Mouse (Mus musculus): ENCODE results near the gene Ino80. TPM values are rescaled to one million over a fixed set of nuclear protein-coding genes. Genes with fewer than 3 reads are reported as not detected.
A peak's percentile ranks its signal among the peaks of the same experiment; 100 is the strongest.

Ino80 gene
- polyA plus RNA-seq, 1 experiment: 15.4 TPM

GRCm38 (mm10) chr2:119461028-119461427, 16.5 kb downstream of the Ino80 start:
- DNase-seq (ENCODE audit: extremely low spot score in 1 of 2, low spot score in 1 of 2): no peak

GRCm38 (mm10) chr2:119454558-119454957, 22.9 kb downstream of the Ino80 start:
- DNase-seq (ENCODE audit: extremely low spot score in 1 of 2, low spot score in 1 of 2): no peak

- DNase-seq (ENCODE audit: extremely low spot score in 1 of 2, low spot score in 1 of 2): peak in 1 of 2 experiments; percentile 73
Measured at GRCm38 (mm10) chr2:119436988-119437387, 40.5 kb downstream of the Ino80 start.

- DNase-seq (ENCODE audit: extremely low spot score in 1 of 2, low spot score in 1 of 2): no peak
Measured at GRCm38 (mm10) chr2:119436467-119436866, 41.0 kb downstream of the Ino80 start.

GRCm38 (mm10) chr2:119413819-119414218, 63.7 kb downstream of the Ino80 start:
- peak in 1 of 2 experiments; percentile 62 for DNase-seq (ENCODE audit: extremely low spot score in 1 of 2, low spot score in 1 of 2)

GRCm38 (mm10) chr2:119411674-119412073, 65.8 kb downstream of the Ino80 start:
- DNase-seq (ENCODE audit: extremely low spot score in 1 of 2, low spot score in 1 of 2): no peak

GRCm38 (mm10) chr2:119411016-119411415, 66.5 kb downstream of the Ino80 start:
- no peak for DNase-seq (ENCODE audit: extremely low spot score in 1 of 2, low spot score in 1 of 2)

- no peak for DNase-seq (ENCODE audit: extremely low spot score in 1 of 2, low spot score in 1 of 2)
Measured at GRCm38 (mm10) chr2:119408733-119409132, 68.8 kb downstream of the Ino80 start.

- no peak for DNase-seq (ENCODE audit: extremely low spot score in 1 of 2, low spot score in 1 of 2)
Measured at GRCm38 (mm10) chr2:119408278-119408677, 69.2 kb downstream of the Ino80 start.

GRCm38 (mm10) chr2:119399313-119399712, 78.2 kb downstream of the Ino80 start:
- DNase-seq (ENCODE audit: extremely low spot score in 1 of 2, low spot score in 1 of 2): no peak

GRCm38 (mm10) chr2:119398665-119399064, 78.8 kb downstream of the Ino80 start:
- DNase-seq (ENCODE audit: extremely low spot score in 1 of 2, low spot score in 1 of 2): no peak

GRCm38 (mm10) chr2:119398252-119398651, 79.2 kb downstream of the Ino80 start:
- DNase-seq (ENCODE audit: extremely low spot score in 1 of 2, low spot score in 1 of 2): no peak

GRCm38 (mm10) chr2:119389992-119390391, 87.5 kb downstream of the Ino80 start:
- DNase-seq (ENCODE audit: extremely low spot score in 1 of 2, low spot score in 1 of 2): no peak

- no peak for DNase-seq (ENCODE audit: extremely low spot score in 1 of 2, low spot score in 1 of 2)
Measured at GRCm38 (mm10) chr2:119388266-119388665, 89.2 kb downstream of the Ino80 start.

GRCm38 (mm10) chr2:119379455-119379854, 98.0 kb downstream of the Ino80 start:
- DNase-seq (ENCODE audit: extremely low spot score in 1 of 2, low spot score in 1 of 2): no peak

- no peak for DNase-seq (ENCODE audit: extremely low spot score in 1 of 2, low spot score in 1 of 2)
Measured at GRCm38 (mm10) chr2:119377826-119378225, 99.7 kb downstream of the Ino80 start.

- no peak for DNase-seq (ENCODE audit: extremely low spot score in 1 of 2, low spot score in 1 of 2)
Measured at GRCm38 (mm10) chr2:119377286-119377685, 100.2 kb downstream of the Ino80 start.

GRCm38 (mm10) chr2:119370116-119370515, 107.4 kb downstream of the Ino80 start:
- no peak for DNase-seq (ENCODE audit: extremely low spot score in 1 of 2, low spot score in 1 of 2)

GRCm38 (mm10) chr2:119367346-119367745, 110.1 kb downstream of the Ino80 start:
- no peak for DNase-seq (ENCODE audit: extremely low spot score in 1 of 2, low spot score in 1 of 2)

GRCm38 (mm10) chr2:119364969-119365368, 112.5 kb downstream of the Ino80 start:
- DNase-seq (ENCODE audit: extremely low spot score in 1 of 2, low spot score in 1 of 2): no peak

GRCm38 (mm10) chr2:119359721-119360291, 117.7 kb downstream of the Ino80 start:
- DNase-seq (ENCODE audit: extremely low spot score in 1 of 2, low spot score in 1 of 2): no peak

- DNase-seq (ENCODE audit: extremely low spot score in 1 of 2, low spot score in 1 of 2): no peak
Measured at GRCm38 (mm10) chr2:119358249-119358648, 119.2 kb downstream of the Ino80 start.

- DNase-seq (ENCODE audit: extremely low spot score in 1 of 2, low spot score in 1 of 2): no peak
Measured at GRCm38 (mm10) chr2:119356805-119357204, 120.7 kb downstream of the Ino80 start.
